Mouse (Mus musculus) skeletal muscle tissue, adult 2 months (tissue): Measurements from ENCODE around the gene Gm17019.
"Not testable (repeated sequence)": the region's sequence is repeated elsewhere in the genome, so short reads cannot be mapped to it uniquely, and the experiment has no call there.

Source experiments
- DNase-seq: peaks from one replicate; pipeline ENCODE4 v3.0.0-alpha.2; 2012; ENCODE audit warnings: low read depth, low spot score

Gene Gm17019

DNA sequence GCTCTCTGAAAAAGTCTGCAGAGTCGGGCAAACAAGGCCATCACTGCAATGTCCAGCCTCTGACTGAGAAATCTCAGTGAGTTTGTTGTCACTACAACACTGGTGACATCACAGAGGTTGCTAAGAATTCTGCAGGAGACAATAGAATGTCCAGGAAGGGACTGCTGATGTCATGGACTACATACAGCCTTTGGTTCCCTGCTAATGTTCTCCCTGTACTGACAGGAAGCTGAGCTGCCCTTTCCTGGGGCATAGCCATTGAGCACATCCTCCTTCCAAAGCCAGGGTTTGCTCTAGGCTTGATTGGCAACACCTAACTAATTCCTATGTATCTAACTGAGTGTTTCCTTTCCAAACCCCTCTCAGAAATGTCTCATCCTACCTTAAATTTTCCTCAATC lies at the start of gene Gm17019:
Gm17019 (minus strand) TSS at position 101 of the 400 bp plus-strand sequence.
- DNase-seq: not testable (repeated sequence)

- DNase-seq: not testable (repeated sequence)
These were observed 29.6 kb upstream of the Gm17019 start for GRCm38 (mm10) chr5:15062385-15062715.

DNA sequence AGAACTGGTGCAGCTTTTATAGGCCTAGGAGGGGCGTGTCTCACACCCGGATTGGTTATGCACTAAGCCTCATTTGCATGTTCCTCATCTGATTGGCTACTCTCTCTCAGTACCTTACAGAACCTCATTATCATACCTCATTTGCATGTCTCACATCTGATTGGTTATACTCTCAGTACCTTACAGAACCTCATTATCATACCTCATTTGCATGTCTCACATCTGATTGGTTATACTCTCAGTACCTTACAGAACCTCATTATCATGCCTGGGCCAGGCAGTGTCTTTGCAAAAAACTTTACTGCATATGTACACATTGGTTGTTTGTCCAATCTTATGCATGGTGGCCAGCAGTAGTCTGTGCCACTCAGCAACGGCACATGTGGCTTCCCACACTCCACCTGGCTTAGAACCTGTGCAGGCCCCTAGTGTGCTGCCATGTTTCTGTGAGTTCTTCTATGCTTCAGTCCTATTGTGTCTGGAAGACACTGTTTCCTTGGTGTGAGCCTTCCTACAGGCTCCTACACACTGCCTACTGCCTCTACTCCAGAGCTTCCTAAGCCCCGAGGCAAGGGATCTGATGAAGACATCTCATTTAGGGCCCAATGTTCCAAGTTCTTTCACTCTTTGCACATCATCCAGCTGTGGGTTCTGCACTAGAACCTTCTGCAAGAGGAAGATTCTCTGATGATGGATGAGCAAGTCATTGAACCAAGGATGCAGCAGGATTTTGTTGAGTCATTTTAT lies 29.0 kb upstream of the Gm17019 start:
- not testable (repeated sequence) for DNase-seq

- not testable (repeated sequence) for DNase-seq
These were observed 21.6 kb upstream of the Gm17019 start for GRCm38 (mm10) chr5:15054151-15055025.

DNA sequence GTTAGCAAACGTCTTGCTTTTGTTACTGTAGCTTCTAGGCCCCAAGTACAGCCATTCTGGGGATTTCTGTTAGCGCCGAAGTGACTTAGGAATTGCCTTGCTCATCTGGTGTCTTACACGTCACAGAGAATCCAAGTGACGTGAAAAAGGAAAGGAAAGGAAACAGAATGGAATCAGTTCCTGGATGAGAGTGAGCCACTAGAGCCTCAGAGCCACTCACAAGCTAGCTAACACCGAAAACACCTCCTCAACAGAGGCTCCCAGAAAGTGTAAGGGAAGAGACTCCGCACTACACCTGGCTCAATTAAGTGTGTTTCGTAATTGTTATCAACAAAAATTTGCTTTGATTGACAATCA lies 20.8 kb upstream of the Gm17019 start:
- DNase-seq: not testable (repeated sequence)

DNA sequence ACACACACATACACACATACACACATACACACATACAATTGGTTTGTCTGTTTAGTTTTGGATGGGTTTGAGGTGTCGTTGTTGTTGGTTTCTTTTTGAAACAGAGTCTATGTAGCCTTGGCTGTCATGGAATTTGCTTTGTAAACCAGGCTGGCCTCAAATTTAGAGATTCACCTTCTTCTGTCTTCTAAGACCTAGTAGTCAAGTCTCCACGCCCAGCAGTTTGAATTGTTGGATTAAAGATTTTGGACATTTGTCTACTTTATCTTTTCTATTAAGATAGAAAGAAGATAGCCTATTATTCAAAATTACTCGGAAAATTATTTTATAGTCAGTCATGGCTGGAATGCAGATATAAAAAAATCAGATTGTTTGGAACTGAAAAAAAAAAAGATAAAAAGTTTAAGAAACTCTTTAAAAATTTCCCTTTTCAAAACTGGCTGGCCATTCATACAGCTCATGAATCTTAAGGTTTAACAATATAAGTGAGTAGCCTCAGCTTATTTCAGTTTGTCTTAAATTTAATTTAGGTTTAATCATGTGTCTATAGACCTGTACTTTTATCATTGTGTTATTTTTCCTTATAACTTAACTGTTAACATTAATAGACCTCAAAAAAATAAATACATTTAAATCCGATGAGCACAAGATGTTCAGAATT lies 20.3 kb upstream of the Gm17019 start:
- DNase-seq: not testable (repeated sequence)

DNA sequence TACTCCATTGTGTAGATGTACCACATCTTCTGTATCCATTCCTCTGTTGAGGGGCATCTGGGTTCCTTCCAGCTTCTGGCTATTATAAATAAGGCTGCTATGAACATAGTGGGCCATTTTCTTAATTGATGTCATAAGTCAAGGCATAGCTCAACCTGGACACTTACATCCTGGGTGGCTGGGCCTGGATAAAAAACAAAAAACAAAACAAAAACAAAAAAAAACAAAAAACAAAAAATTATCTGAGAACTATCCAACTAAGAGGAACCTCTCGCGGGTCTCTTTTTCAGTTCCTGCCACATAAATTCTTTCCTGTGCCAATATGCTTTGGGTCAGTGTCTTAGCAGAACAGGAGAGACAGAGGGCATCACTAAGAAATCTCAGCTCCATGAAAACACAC lies 18.0 kb upstream of the Gm17019 start:
- not testable (repeated sequence) for DNase-seq

DNA sequence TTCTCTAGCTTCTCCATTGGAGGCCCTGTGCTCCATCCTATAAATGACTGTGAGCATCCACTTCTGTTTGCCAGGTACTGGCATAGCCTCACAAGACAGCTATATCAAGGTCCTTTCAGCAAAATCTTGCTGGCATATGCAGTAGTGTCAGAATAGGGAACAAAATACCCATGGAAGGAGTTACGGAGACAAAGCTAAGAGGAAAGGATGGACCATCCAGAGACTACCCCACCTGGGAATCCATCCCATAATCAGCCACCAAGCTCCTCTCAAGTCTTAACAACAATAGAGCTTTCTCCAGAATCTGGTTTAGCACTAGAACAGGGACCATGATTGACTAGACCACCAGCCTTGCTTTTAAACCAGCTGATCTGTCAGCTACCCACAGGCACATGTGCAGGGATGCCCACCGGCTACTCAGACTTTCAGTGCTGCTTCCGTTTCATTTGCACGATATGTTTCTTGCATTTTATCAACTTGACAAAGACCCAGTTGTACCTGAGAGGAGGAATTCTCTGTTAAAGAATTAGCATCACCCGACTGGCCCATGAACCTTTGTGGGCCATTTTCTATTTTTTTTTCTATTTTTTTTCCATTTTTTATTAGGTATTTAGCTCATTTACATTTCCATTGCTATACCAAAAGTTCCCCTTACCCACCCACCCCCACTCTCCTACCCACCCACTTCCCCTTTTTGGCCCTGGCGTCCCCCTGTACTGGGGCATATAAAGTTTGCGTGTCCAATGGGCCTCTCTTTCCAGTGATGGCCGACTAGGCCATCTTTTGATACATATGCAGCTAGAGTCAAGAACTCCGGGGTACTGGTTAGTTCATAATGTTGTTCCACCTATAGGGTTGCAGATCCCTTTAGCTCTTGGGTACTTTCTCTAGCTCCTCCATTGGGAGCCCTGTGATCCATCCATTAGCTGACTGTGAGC lies 12.3 kb upstream of the Gm17019 start:
- not testable (repeated sequence) for DNase-seq

DNA sequence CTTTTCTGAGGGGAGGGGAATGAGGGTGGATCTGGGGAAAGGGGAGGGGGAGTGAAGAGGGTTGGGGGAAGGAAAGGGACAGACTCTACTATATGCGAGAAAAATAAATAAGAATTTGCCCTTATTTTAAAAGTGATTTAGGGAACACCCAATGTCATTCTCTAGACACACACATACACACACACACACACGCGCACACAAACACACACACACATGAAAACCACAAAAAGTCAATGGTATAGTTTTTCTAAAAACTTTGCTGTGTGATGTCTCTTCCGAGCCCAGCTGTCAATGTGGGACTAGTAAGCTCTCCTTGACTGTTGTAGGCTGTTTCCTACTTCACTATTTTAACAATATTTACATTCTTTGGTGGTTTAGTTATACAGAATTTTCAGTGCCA lies 8.0 kb upstream of the Gm17019 start:
- not testable (repeated sequence) for DNase-seq

DNA sequence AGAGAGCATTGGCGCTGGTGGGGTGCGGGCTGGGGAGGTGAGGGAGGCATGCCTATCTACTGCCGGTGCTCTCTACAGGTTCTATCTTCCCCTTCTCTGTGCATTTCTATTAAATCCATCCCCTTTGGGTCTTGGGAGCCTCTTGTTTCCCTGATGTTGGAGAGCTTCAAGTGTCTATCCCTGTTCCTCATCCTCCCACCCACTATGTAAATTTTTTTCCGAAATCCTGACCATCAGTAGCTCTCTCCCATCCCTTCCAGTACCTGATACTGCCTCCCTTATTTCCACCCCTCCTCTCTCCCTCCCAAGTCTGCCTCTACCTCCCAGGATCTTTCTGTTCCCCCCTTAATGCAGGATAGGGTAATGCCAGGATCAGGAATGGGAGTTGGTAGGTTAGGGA lies 7.2 kb upstream of the Gm17019 start:
- not testable (repeated sequence) for DNase-seq

DNA sequence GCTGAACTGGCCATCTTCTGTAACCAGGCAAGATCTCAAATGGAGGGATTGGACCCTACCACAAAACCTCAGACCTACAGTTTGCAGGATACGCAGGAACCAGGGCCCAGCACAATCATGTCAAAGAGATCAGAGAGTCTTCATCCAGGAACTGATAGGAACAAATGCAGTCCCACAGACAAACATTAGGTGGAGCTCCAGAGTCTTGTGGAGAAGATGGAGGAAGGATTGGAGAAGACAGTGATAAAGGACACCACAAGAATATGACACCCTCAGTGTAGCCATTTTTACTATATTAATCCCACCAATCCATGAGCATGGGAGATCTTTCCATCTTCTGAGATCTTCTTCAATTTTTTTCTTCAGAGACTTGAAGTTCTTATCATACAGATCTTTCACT lies 8.5 kb downstream of the Gm17019 start:
- DNase-seq: not testable (repeated sequence)

DNA sequence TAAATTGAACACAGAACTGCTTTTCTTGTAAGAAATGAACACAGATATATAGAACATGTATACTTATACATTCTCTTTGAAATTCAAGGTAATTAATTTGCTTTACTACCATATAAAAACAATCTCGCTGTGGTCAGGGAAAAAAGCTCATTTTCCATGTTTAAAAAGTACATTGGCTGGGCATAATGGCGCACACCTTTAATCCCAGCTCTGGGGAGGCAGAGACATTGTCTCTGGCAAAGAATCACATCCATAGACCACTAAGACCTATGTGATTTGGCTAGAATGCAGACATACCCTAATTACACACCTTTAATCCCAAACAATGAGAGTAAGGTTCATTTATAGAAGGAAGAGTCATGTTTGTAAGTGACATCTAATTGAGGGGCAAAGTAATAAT lies 12.7 kb downstream of the Gm17019 start:
- not testable (repeated sequence) for DNase-seq

GRCm38 (mm10) chr5:15010639-15011582 lies 21.9 kb downstream of the Gm17019 start:
- not testable (repeated sequence) for DNase-seq

DNA sequence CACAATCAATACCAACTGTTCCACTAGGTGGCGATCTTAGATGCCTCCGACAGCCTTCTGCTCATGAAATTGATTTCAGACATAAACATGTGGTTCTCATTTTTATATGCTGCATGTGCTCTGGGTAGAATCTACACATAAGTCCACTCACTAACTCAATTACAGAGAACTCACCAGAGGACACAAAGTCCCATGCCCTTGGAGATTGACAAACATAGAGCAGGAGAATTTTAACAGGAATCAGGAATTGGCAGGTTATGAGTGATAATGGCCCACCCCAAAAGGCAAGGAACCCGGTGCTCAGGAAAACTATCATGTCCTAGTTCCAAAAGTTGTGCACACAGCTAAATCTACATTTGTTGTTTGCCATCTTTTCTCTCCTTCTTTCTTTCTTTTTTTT lies 25.9 kb downstream of the Gm17019 start:
- DNase-seq: not testable (repeated sequence)

DNA sequence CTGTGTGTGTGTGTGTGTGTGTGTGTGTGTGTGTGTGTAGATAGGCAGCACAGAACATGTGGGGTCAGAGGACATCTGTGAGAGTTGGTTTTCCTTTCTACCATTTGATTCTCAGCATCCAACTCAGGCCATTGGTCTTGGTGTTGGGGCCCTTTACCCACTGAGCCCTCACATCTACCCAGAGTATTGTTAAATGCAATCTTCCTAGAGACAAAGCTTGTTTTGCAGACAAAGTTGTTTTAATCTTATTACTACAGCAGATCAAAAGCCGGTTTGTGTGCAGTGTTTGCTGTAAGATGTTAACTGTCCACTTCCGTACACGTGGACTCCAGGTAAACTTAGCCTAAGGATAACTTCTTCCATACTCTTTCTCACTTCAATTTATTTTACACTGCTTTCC lies 26.5 kb downstream of the Gm17019 start:
- not testable (repeated sequence) for DNase-seq

- not testable (repeated sequence) for DNase-seq
These were observed 27.2 kb downstream of the Gm17019 start for GRCm38 (mm10) chr5:15005584-15005983.

GRCm38 (mm10) chr5:15004569-15005562 lies 27.9 kb downstream of the Gm17019 start:
- DNase-seq: not testable (repeated sequence)

GRCm38 (mm10) chr5:14998077-14998476 lies 34.7 kb downstream of the Gm17019 start:
- DNase-seq: not testable (repeated sequence)

- DNase-seq: not testable (repeated sequence)
These were observed 35.2 kb downstream of the Gm17019 start for GRCm38 (mm10) chr5:14997556-14997955.
